Mouse (Mus musculus) CD4-positive, CD25-positive, alpha-beta regulatory T cell (primary cell): ENCODE results near the gene Reep1. TPM values are rescaled to one million over a fixed set of nuclear protein-coding genes. Genes with fewer than 3 reads are reported as not detected.

Experiments
- polyA plus RNA-seq: library from polyadenylated mRNA; unstranded; fragments of 100-300 nt; shearing (Covaris generic); gene quantifications from one replicate; pipeline ENCODE4 v1.2.1, GENCODE M21; 2017

Reep1 gene
- 0.20 TPM for polyA plus RNA-seq

GRCm38 (mm10) chr6:71707511-71708501, at the start of gene Reep1:
Gene Reep1, plus strand, starts transcription at chr6:71707561.

GRCm38 (mm10) chr6:71826869-71827268, 119.5 kb downstream of the Reep1 start, which contains the start of gene Mrpl35:
Gene Mrpl35, minus strand, starts transcription at chr6:71826969.

GRCm38 (mm10) chr6:71830690-71831580, 123.6 kb downstream of the Reep1 start, which contains the start of gene Immt:
Gene Immt, plus strand, starts transcription at chr6:71831331.

Other genes starting within 250 kb of the Reep1 start
- 39.1 TPM for gene Rnf103, start 213.7 kb upstream of the Reep1 start, polyA plus RNA-seq
- 80.1 TPM for gene Chmp3, start 163.8 kb upstream of the Reep1 start, polyA plus RNA-seq
- gene Kdm3a, start 74.6 kb upstream of the Reep1 start, polyA plus RNA-seq, result 83.8 TPM
- gene Mrpl35, start 119.4 kb downstream of the Reep1 start, polyA plus RNA-seq, result 41.5 TPM
- 112 TPM for gene Immt, start 123.8 kb downstream of the Reep1 start, polyA plus RNA-seq
- gene Ptcd3, start 201.2 kb downstream of the Reep1 start, polyA plus RNA-seq, result 80.5 TPM
- 32.3 TPM for gene Polr1a, start 201.5 kb downstream of the Reep1 start, polyA plus RNA-seq